Mouse (Mus musculus) kidney, postnatal 14 days (tissue): ENCODE measurements around the gene Rab36.
A peak's percentile ranks its signal among the peaks of the same experiment; 100 is the strongest.

ENCODE experiments used
- DNase-seq: peaks from one replicate; pipeline ENCODE4 v3.0.0; 2022; ENCODE audit warnings: mixed read lengths

The Rab36 gene

DNA sequence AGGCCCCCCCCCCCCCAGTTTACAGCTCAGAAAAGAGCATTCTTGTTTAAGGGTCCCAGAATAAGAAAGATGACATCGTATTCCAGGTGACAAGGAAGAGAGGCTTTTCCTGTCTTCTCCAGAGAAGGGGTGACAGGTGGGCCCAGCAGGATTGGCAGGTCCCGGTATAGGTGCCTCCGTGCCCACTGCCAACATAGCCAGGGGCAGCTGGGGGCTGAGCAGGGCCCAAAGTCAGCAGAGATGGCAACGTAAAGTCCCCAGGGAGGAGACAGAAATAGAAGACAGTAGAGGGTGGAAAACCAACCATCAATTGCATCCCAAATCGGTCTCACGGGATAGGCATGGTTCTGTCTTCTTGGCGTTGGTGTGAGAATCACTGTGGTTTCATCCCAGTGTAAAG is 11.9 kb downstream of the Rab36 start:
- no peak for DNase-seq

DNA sequence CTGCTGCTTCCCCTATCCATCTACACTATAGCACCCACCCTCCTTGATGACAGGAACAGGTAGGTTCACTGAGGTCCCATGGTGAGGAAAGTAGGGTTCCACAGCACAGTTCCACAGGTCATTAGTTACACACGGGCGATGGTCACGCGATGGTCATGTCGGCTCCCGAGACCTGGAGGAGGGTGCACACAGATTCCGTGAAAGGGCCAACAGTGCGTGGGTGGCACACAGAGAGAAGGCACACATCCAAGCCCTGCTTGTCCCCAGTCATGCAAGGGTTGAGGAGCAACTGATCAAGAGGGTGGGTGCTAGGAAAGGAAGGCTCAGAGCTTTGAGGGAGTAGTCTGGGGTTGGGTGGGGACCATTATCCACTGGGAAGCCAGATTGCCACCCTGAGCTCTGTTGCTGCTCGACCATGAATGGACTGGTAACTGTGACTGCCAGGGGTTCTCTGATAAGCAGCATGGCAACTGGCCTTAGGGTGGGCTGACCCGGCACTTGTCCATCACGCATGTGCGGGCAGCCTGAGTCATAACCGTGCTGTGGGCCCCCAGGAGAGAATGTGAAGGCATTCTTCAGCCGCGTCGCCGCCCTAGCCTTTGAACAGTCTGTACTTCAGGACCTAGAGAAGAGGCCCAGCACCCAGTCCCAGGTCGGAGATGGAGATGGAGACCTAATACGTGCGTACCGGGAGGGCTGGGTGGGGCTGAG is 14.7 kb downstream of the Rab36 start:
- DNase-seq: no peak

DNA sequence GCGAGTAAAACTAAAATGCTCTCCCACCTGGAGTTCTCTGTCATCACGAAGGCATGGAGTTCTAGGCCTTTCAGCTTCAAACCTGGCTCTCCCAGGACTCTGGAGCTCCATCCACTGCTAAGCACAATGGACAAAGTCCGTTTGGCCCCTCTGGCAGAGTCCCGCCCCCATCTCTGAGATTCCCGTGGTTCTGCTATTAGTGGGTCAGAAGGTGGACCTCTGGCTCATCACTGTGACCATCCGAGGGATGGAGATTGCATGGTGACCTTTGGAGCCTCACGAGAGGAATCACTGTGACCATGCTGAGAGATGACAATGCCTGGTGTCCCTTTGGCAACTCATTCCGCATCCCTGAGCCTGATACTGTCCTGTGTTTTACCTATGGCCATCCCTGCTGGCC is 16.0 kb downstream of the Rab36 start:
- DNase-seq: peak; percentile 46

DNA sequence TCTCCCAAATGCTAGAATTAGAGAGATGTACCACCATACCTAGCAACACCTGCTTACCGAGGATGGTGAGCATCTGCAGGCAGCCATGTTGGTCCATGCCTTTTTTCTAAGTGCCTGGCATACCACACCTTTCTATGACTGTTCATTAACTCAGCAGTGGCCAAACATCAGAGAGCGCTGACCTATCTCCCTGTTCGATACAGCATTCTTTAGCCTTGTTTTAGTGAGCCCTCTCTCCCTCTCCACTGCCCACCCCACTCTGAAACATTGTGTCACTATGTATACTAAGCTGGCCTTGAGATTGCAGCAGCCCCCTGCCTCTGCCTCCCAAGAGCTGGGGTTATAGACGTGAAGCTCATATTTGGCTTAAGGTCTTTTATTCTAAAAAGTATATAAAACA is 16.8 kb downstream of the Rab36 start:
- DNase-seq: peak; percentile 20

DNA sequence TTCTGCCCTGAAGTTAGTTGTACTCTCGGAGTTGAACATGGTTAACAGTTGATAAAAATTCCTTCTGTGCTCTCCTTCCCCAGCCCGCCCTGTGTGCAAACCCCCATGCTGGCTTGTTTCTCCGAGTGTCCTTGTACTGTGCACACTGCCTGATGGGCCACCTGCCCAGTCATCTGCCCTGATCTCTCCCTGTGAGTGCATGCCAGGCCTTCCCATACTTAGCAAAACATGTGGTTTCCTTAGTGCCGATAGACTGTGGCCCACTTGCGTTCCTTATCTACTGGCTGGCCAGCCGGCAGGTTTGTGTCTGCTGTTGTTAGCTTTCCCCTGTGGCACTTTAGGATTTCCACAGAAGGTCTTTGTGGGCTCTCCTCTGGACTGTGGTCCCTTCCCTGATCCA is 17.3 kb downstream of the Rab36 start:
- DNase-seq: peak; percentile 13

DNA sequence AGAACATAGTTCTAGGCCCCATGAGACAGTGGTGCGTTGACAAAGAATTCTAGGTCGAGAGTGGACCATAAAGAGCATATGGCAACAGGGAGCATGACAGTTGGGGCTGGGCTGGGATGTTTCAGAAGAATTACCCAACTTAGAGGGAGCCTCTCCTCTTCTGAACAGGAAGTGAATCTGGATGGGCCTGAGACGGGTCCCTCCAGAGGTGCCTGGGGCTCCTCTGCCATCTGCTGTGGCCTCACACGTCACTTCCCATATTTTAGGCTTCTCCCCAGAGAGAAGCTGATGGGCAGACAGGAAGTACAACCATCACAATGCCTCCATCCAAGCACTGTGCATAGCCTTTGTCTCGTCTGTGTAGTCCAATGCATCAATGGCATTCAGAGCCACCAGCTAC is 18.8 kb downstream of the Rab36 start:
- DNase-seq: no peak

DNA sequence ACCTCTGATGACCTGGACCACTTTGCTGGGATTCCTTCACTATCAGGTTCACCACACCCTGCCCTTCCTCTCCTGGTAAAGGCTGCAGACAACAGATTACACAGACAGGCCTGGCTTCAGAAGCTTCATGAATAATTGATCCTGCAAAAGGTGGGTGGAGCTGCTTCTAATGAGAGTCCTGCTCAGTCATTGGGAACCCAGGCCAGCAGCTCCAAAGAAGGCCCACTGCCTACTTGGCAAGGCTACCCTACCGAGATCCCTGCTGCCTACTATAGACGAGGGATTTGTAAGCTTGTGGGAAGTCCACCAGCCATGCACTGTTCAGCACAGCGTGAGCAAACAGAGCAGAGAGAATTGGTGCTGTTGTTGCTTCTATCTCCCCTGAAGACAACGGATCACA is 19.4 kb downstream of the Rab36 start:
- DNase-seq: peak; percentile 31

DNA sequence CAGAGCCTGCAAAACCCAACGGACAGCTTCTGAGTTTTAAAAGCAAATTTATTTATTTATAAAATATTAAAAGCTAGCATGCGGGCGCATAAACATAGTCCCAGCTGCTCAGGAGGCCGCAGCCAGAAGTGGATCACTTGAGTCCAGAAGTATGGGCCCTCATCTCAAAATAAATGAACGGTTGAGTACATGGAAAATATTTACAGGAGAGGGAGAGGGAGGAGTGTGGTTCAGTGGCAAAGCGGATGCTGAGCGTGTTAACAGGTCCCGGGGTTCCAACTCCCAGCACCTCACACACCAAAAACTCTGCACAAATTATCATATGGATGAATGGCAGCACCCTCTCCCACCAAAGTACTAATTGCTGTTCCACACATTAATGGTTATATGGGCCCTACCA is 21.5 kb downstream of the Rab36 start:
- no peak for DNase-seq

DNA sequence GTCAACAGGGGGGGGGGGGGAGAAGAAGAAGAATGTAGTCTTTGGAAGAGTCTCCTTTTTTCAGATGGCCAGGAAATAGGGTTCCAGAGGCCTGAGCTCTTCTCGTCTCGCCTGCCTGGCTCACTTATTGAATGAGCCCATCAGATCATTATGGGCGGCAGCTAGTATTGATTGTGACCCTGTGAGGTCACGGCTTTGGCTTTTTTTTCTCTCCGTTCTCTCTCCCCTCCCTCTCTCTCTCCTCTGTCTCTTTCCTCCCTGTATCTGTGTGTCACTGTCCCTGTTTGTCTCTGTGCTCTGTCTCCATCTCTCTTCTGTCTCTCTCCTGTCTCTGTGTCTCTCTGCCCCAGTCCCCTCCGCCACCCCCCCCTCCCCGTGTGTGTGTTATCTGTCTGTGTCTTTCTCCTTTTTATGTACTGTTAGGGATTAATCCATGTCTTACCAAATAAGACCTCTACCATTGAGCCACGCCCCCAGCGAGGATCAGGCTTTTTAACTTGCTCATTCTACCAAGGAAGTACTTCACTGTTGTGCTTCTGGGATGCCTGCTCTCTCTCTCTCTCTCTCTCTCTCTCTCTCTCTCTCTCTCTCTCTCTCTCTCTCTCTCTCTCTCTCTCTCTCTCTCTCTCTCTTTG is 22.0 kb downstream of the Rab36 start:
- no peak for DNase-seq

DNA sequence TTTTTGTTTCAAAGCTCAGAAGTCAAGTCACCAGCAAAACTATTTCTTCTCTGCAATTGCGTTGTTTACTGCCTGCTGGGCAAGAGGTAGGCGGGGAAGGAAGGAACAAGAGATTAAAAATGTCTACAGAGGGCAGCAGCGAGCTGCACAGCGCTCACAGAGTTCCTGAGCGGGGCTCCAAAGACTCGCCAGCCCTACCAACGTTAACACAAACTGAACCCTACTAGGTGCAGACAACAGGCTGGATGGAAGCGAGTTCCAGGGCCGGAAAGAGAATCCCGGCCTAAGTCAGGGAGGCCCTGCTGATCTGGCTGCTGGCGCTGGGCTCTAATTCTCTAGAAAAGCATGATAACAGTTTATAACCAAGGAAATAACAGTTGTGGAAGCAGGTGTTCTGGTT is 22.5 kb downstream of the Rab36 start:
- DNase-seq: peak; percentile 84

DNA sequence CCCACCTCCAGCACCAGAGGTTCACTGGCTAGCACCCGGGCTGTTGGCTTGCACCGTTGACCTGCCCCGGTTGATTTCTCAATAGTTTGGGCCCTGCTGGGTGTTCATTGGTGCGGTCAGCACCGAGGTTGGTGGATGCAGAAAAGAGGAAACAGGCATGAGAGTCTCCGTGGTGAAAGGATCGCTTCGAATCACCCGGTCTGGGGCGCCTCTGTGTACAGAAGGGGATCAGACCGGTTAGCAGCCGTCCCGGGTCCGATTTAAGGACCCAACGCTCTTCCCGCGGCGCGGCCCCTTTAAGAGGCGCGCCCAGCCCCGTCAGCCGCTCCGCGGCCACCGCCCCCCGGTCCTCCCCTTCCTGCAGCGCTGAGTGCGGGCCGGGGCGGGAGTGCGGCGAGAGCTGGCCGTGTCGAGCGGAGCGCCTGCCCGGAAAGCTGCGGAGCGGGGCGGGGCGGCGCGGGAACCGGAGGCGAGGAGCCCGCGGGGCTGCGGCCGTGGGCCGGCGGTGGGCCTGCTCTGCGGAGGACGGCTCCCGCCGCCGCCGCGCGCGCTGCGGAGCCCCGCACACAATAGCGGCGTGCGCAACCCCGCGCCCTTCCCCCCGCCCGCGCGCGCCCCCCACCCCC is 23.5 kb downstream of the Rab36 start, which contains the start of gene Bcr:
Gene Bcr, plus strand, starts transcription at position 376 of the 626 bp plus-strand sequence.
- DNase-seq: peak; percentile 89

DNA sequence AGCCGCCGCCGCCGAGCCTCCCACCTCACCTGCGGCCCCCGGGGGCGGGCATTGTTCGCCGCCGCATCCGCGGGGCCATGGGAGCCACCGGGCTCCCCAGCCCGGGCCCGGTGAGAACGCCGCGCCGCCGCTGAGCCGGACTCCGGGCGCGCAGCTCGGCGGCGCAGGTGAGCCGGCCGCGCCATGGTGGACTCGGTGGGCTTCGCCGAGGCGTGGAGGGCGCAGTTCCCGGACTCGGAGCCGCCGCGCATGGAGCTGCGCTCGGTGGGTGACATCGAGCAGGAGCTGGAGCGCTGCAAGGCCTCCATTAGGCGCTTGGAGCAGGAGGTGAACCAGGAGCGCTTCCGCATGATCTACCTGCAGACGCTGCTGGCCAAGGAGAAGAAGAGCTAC is 24.0 kb downstream of the Rab36 start:
- DNase-seq: no peak

DNA sequence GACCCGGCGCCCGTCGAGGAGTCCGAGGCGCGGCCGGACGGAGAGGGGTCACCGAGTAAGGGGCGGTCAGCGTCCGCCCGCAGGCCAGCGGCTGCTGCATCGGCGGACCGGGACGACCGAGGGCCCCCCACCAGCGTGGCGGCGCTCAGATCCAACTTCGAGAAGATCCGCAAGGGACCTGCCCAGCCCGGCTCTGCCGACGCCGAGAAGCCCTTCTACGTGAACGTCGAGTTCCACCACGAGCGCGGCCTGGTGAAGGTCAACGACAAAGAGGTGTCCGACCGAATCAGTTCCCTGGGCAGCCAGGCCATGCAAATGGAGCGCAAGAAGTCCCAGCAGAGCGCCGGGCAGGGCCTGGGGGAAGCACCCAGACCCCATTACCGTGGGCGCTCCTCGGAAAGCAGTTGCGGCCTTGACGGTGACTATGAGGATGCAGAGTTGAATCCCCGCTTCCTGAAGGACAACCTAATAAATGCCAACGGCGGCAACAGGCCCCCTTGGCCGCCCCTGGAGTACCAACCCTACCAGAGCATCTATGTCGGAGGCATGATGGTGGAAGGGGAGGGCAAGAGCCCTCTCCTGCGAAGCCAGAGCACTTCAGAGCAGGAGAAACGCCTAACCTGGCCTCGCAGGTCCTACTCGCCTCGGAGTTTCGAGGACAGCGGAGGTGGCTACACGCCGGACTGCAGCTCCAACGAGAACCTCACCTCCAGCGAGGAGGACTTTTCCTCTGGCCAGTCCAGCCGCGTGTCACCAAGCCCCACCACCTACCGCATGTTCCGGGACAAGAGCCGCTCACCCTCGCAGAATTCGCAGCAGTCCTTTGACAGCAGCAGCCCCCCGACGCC is 24.7 kb downstream of the Rab36 start:
- peak; percentile 27 for DNase-seq

DNA sequence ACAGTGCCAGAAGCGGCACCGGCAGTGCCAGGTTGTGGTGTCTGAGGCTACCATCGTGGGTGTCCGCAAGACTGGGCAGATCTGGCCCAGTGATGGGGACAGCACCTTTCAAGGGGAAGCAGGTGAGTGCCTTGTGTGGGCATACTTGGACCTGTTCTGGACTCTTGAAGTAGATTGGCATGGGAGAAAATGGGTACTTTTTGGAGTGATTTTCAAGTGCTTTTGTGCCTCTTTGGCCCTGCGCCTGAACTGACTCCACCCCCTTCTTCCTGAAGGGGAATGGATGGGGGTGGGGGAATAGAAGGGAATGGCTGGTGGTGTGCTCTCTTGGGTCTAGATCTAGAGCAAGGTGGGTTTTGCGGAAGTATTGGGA is 25.3 kb downstream of the Rab36 start:
- peak; percentile 28 for DNase-seq

DNA sequence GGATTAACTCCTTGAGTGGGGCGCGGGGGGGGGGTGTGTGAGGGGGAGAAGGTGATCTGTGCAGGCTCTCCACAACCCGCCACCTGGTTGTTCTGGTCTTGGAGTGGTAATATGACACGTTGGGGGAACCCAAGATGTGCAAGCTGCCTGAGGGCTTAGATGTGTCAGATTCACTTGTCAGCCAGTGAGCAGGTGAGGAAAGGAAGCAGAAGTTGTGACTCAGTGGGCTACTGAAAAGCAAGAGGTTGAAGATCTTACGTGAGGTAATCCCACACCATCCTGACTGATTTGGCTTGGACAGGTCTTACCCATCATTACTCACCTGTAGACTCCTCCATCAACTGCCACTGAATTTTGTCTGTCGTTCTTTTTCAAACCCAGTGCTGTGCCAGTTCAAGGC is 25.8 kb downstream of the Rab36 start:
- DNase-seq: no peak

DNA sequence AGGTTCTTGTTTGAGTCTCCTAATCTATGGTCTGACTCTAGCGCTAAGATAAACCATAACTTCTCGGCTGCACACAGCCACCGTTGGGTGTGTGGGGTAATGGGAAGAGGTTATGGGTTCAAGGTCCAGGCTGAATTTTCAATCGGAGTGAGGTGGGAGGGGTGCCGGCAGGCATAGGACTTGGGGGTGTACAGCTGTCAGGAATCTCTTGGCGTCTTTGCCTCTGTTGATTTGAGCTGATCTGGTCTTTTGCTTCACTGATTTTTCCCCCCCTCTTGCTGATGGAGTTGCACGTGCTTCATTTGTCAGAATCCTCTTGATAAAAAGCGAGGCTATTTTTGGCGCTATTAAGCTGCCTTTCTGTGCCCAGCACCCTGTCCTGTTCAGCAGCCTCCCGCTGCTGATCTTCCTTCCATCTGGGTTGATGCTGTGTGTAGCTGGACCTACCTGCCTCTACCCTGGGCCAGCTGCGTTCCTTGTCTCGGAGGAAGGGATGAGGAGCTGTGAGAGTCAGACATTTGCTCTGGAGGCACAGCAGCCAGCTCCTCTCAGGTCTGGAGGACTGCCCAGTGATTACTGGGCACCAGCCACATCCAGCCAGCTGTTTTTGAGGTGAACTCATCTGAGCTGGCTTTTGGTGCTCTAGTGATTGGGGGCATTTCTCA is 26.6 kb downstream of the Rab36 start:
- peak; percentile 11 for DNase-seq

DNA sequence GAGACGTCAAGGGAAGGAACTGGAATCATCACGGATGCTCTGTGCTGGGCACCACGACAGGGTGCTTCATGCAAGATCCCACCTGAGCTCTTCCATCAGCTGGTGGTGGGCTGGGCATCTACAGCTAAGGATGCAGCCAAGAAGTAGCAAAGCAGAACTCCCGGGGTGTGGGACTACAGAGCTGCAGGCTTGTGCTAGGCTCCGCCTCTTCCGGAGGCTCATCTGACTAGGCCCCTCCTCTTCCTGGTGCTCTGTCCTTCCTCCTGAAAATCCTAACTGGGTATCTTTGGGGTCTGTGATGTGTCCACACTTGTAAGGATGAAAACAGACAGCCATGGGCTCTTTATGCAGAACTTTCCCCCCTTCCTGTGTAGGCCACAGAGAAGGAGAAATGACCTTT is 28.8 kb downstream of the Rab36 start:
- no peak for DNase-seq

DNA sequence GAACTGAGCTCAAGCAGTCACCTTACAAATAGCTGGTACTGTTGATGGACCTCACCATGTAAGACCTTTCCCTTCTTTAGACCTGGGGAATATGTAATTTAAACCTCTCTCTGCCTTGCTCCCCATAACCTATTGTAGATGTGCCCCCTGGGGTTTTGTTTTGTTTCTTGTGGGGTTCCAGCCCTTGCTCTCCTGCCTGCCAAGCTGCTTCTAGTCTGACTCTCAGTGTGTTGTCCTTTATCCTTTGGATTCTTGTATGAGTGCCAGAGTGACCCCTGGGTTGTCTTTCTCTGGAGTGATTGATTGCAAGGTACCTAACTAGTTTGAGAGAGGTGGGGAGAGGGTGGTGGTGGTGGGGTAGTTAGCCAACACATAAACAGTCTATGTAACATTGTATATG is 30.6 kb downstream of the Rab36 start:
- DNase-seq: no peak

DNA sequence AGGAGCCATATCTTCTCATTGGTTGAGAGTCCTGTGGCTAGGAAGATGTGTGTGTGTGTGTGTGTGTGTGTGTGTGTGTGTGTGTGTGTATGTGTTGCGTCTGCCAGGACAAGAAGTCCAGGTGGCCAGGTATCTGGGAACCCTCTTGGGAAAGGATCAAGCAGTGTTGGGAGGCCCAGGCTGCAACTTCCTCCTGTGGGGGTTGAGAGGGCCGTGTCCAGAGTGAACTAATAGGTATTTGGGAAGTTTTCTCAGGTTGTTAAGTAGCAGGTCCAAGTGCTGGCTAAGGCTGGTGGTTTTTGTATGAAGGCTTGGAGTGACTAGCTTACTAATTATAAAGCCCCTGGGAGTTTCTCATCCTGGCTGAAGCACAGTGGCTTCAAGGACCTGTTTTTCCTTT is 31.2 kb downstream of the Rab36 start:
- DNase-seq: no peak

DNA sequence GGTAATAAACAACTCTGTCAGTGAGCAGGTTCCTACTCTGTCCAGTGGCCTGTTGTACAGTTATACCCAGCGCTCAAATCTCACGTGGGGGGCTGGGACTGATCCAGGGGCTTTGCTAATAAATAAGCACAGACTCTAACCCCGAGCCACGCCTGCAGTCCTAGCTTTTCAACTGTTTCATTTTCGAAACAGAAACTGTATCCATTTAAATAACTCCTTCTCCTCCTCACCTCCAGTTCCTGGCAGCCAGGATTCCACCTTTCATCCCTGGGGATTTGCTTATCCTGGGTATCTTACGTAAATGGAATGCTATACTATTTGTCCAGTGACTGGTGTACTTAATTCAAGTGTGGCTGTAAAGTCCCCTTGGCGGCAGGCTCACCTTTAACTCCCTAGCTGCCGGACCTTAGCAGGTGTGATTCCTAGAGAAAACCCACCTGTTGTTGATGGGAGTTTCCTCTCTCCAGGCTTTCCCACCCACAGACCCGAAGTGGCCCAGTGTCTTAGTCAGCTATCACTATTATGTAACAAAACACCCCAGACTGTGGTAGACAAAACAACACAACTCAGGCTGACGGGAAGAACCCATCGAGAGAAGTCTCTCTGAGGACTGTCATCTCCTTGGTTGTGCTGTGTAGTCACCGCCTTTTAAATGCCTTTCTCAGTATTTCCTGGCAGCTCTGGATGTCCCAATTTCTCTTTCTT is 31.9 kb downstream of the Rab36 start:
- DNase-seq: peak; percentile 29

DNA sequence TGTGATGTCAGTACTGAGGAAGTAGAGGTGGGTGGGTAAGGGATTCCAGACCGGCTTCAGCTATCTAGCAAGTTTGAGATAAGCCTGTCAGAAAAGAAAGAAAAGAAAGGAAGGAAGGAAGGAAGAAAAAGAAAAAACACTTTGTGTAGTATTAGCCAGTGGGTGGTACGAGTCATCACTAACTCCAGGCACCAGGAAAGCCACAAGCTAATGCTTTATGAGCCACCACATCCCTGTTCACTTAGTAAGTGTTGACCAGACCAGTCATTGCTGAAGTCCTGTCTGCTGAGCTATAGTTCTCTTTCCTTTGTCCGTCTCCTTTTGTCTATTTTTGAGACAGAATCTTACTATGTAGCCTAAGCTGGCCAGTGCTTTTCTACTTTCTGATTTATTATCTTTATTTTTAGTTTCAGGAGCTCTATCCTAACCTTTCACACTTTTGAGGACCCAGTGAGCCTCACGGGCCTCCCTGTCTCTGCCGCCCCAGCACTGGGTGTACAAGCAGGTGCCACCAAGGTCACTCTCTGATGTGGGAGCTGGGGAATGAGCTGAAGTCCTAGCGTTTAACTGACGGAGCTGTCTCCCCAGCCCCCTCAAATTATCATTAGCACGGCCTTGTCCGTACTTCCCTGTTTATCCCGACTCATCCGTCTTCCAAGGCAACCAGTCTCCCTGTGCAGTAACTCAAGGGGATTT is 33.6 kb downstream of the Rab36 start:
- DNase-seq: no peak

DNA sequence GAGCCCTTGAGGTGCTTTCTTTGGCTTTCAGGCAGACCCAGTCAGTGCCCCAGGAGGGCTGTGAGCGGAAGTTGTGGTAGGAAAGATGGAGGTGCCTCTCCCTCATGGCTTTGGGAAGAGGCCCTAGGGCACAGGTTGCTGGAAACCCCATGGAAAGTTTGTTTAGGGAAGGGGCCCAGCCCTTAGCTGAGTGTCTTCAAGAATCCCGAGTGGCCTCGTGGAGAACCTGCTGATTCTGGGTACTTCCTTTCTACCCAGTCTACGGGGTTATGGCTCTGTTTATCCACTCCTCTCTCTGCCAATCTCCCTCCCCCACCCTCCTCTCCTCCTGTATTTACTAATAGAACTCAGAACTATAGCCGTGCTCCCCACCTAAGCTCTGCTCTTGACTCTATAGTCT is 38.8 kb downstream of the Rab36 start:
- no peak for DNase-seq
